Mouse (Mus musculus): ENCODE data around the gene Hspa2. TPM values are rescaled to one million over a fixed set of nuclear protein-coding genes. Genes with fewer than 3 reads are reported as not detected.

Gene Hspa2
- polyA plus RNA-seq, 1 experiment = 8.0 TPM

- TF ChIP-seq GATA1 (IDR thresholded peaks at IDR 0.05; ENCODE audit: low read length) = no peak
These were observed 42.2 kb downstream of the Hspa2 start for GRCm38 (mm10) chr12:76446201-76446600.

GRCm38 (mm10) chr12:76448127-76448526 is 44.2 kb downstream of the Hspa2 start:
- no peak for TF ChIP-seq GATA1 (IDR thresholded peaks at IDR 0.05; ENCODE audit: low read length)

GRCm38 (mm10) chr12:76452203-76452602 is 48.2 kb downstream of the Hspa2 start:
- no peak for TF ChIP-seq GATA1 (IDR thresholded peaks at IDR 0.05; ENCODE audit: low read length)

Other genes with a start within 250 kb of the Hspa2 start
- gene Esr2, start 226.9 kb upstream of the Hspa2 start, polyA plus RNA-seq (2012) = not detected in 2 replicates
- gene Tex21, start 157.4 kb upstream of the Hspa2 start, polyA plus RNA-seq (2012) = 0.03 and 0.06 TPM in 2 replicates
- 194 and 283 TPM in 2 replicates for gene Mthfd1, start 148.9 kb upstream of the Hspa2 start, polyA plus RNA-seq (2012)
- 0.12 and 0.24 TPM in 2 replicates for gene Akap5, start 79.3 kb upstream of the Hspa2 start, polyA plus RNA-seq (2012)
- 8.3 and 12.6 TPM in 2 replicates for gene Zbtb25, start 34.6 kb upstream of the Hspa2 start, polyA plus RNA-seq (2012)
- 5.5 and 6.3 TPM in 2 replicates for gene Zbtb1, start 33.9 kb upstream of the Hspa2 start, polyA plus RNA-seq (2012)
- not detected in 2 replicates for gene Ppp1r36, start 13.4 kb downstream of the Hspa2 start, polyA plus RNA-seq (2012)
- gene Plekhg3, start 126.7 kb downstream of the Hspa2 start, polyA plus RNA-seq (2012) = 0.03 and 0.04 TPM in 2 replicates

Measured in G1E-ER4 (cell line).